Mouse (Mus musculus): ENCODE data around the gene Smpd1.

DNA sequence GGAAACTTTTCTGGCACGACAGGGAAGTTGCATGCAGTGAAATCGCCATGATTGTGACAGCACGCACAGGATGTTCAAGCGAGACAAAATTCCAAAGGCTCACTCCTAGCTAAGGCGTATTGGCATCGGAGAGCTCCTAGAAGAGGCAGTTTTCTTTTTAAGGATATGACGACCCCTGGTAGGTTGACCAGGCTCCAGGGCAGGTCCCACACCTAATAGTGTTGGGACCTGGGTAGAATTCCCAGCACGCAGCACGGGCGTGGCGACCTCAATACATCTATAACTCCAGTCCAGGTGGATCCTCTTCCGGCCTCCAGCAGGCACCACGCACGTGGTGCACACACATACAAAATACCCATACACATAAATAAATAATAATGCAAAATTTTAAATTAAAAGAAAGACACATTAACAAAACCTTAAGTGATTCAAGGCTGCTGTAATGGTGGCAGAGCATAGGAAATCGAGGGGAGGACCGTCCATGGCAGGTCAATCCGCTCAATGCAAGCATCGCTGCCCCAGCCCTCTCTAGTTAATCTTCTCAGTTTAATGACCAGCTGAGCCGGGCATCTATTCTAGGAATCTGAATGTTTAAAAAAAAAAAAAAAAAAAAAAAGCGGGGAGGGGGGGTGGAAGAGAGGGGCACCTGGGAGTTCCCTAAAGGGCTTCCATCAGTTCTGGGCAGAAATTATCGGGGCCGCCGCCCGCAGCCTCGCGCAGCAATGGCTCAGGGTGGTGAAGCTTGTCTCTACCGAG, 526 bp upstream of the Smpd1 start:
- TF ChIP-seq CTCF (IDR thresholded peaks at IDR 0.05; ENCODE audit: low read depth, low read length): no peak
- TF ChIP-seq POLR2A (IDR thresholded peaks at IDR 0.05; ENCODE audit: borderline replicate concordance, low read depth, low read length): no peak
